Mouse (Mus musculus) retina, adult 2 months (tissue): ENCODE data around the gene R3hdm2.

Experiments used
- DNase-seq: peaks from one replicate; pipeline ENCODE4 v3.0.0-alpha.2; 2012; ENCODE audit warnings: low read depth, low spot score

The R3hdm2 gene

GRCm38 (mm10) chr10:127425794-127426193 is 45.7 kb downstream of the R3hdm2 start:
- DNase-seq, result no peak

GRCm38 (mm10) chr10:127426670-127427069 is 46.5 kb downstream of the R3hdm2 start:
- DNase-seq, result no peak

GRCm38 (mm10) chr10:127427107-127427506 is 47.0 kb downstream of the R3hdm2 start:
- no peak for DNase-seq

GRCm38 (mm10) chr10:127427987-127428386 is 47.9 kb downstream of the R3hdm2 start:
- no peak for DNase-seq

- no peak for DNase-seq
Observed at GRCm38 (mm10) chr10:127429538-127429937, 49.4 kb downstream of the R3hdm2 start.

GRCm38 (mm10) chr10:127432466-127432865 is 52.3 kb downstream of the R3hdm2 start:
- no peak for DNase-seq

GRCm38 (mm10) chr10:127437354-127438113 is 57.4 kb downstream of the R3hdm2 start:
- no peak for DNase-seq

GRCm38 (mm10) chr10:127453701-127454100 is 73.6 kb downstream of the R3hdm2 start:
- DNase-seq, result no peak

- no peak for DNase-seq
Observed at GRCm38 (mm10) chr10:127462411-127463096, 82.4 kb downstream of the R3hdm2 start.

GRCm38 (mm10) chr10:127471281-127471988 is 91.3 kb downstream of the R3hdm2 start:
- no peak for DNase-seq

GRCm38 (mm10) chr10:127472722-127473121 is 92.6 kb downstream of the R3hdm2 start:
- no peak for DNase-seq

- DNase-seq, result no peak
Observed at GRCm38 (mm10) chr10:127475175-127475574, 95.0 kb downstream of the R3hdm2 start.

GRCm38 (mm10) chr10:127476541-127476940 is 96.4 kb downstream of the R3hdm2 start:
- no peak for DNase-seq

GRCm38 (mm10) chr10:127477301-127477700 is 97.2 kb downstream of the R3hdm2 start:
- DNase-seq, result no peak

GRCm38 (mm10) chr10:127479131-127479530 is 99.0 kb downstream of the R3hdm2 start:
- peak; percentile 18 for DNase-seq

GRCm38 (mm10) chr10:127480833-127481813 is 101.0 kb downstream of the R3hdm2 start:
- DNase-seq, result no peak

- no peak for DNase-seq
Observed at GRCm38 (mm10) chr10:127485235-127485634, 105.1 kb downstream of the R3hdm2 start.

GRCm38 (mm10) chr10:127488856-127489255 is 108.7 kb downstream of the R3hdm2 start:
- DNase-seq, result no peak

GRCm38 (mm10) chr10:127490160-127491127 is 110.3 kb downstream of the R3hdm2 start:
- no peak for DNase-seq

GRCm38 (mm10) chr10:127491128-127491512 is 111.0 kb downstream of the R3hdm2 start:
- no peak for DNase-seq
